Mouse (Mus musculus): ENCODE measurements at regions not wholly inside any gene's neighbourhood (a gene's known extent, or its start where the extent isn't known, plus 50 kb on each side); places are given as distances from the start of the nearest gene placed in this dataset.

DNA sequence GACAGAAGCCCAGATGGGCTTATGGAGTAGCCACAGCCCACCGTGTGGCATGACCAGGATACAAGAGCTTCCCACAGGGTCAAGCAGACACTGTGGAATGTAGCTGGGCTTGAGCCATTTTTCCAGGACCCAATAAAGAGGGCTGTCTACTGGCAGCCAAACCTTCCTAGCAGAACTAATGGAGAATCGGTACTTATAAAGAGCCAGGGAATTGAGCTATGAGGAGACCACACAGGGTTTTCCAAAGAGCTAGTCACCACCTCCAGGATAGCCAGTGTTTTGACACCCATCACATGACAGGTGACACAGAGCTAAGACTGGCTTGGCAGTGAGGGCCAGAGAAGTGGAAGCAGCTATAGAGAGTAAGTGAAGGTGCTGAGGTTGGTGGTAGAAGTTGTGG lies 149.9 kb downstream of the Map2k4 start:
- DNase-seq (ENCODE audit: low spot score in 2 of 2), result no peak

DNA sequence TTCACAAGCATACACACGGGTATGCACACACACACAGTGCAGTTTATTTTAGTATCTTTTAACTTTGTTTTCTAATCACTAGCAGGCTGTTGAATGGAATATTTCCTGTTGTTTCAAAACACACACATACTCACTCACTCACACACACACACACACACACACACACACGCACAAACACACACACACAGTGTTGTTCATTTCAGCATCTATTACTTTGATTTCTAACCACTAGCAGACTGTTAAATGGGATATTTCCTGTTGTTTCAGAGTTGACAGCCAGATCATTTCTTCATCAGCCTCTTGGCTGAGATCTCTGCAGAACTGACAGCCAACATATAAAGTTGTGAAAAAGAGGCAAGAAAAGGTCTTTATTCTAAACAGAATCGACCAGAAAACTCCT lies 150.9 kb downstream of the Map2k4 start:
- DNase-seq (ENCODE audit: low spot score in 2 of 2), result no peak

GRCm38 (mm10) chr11:65635307-65635706 lies 152.8 kb downstream of the Map2k4 start:
- no peak for DNase-seq (ENCODE audit: low spot score in 2 of 2)

DNA sequence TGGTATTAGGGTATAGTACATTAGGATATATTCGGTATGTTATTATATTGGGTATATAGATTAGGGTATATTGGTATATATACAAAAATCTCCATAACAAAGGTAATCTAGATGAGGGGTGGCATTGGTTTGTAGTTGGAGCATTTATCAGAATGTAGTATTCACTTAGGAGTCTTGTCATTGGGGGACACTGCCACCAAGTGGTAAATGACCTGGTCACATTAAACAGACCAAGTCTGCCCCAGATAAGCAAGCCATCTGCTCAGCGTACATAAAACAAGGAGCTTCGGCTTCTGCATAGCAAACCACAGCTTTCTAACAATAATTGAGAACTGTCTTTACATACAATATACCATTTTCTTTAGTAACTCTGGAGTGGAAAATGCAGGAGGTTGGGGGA lies 156.9 kb downstream of the Map2k4 start:
- no peak for DNase-seq (ENCODE audit: low spot score in 2 of 2)

GRCm38 (mm10) chr11:65630436-65630835 lies 157.7 kb downstream of the Map2k4 start:
- DNase-seq (ENCODE audit: low spot score in 2 of 2), result no peak

GRCm38 (mm10) chr11:65629320-65629719 lies 158.8 kb downstream of the Map2k4 start:
- no peak for DNase-seq (ENCODE audit: low spot score in 2 of 2)

DNA sequence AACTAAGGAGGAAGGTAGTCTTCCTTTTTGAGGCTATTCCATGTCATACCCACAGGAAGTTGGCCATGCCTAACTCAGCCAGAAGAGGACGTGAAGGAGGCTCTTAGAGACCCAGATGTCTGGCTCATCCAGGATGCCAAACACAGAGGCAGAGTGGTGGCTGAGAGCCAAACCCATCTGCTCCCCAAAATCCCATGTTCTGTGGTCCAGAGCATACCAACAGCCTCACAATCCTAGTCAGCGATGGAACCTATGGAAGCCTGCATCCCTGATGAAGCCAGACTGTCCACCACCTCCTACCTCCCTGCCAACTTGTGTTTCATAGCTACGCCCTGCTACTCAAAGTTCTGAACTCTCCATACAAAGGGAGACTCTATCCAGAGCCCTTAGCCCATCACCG lies 169.1 kb downstream of the Map2k4 start:
- no peak for DNase-seq (ENCODE audit: low spot score in 2 of 2)

- DNase-seq (ENCODE audit: low spot score in 2 of 2), result no peak
Observed at GRCm38 (mm10) chr11:65610536-65610935, 177.6 kb downstream of the Map2k4 start.

DNA sequence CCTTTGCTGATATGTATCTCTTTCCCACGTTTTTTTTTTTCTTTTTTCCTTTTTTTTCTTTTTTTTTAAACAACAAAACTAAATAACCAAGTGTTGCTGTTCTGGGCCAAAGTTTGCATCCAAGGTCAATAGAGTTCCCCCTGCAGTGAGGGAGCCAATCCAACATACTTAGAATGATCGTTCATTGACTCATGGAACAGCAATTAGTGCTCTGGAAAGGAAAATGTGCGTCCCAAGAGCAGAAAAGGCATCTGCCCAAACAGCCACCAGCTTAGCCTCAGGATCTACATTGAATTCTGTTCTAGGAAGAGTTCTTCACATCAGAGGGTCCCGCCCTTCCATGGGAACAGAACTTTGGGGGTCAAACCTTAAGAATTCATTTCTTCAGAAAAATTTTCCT lies 179.0 kb downstream of the Map2k4 start:
- no peak for DNase-seq (ENCODE audit: low spot score in 2 of 2)

GRCm38 (mm10) chr11:65597298-65598076 lies 190.6 kb downstream of the Map2k4 start:
- DNase-seq (ENCODE audit: low spot score in 2 of 2), result no peak

DNA sequence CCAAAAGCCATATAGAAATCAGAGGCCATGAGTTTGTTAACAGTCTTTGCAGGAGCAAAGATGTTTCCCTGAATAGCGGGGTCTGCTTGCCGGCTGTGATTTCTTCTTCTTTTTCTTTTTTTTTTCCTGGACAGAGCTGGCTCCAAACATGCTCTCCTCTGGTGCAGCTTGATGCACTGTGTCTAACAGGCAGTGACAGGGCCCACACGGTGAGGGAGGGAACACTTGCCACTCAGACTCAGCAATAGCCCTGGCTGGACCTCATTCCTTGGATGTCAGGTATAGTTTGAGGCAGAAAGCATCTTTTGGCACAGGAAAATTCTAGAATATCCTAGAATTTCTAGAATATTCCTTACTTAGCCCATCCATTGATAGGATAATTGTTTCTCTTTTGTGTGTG lies 199.6 kb downstream of the Map2k4 start:
- no peak for DNase-seq (ENCODE audit: low spot score in 2 of 2)

GRCm38 (mm10) chr11:65567831-65568230 lies 220.3 kb downstream of the Map2k4 start:
- no peak for DNase-seq (ENCODE audit: low spot score in 2 of 2)

GRCm38 (mm10) chr11:65558236-65558635 lies 229.9 kb downstream of the Map2k4 start:
- no peak for DNase-seq (ENCODE audit: low spot score in 2 of 2)

DNA sequence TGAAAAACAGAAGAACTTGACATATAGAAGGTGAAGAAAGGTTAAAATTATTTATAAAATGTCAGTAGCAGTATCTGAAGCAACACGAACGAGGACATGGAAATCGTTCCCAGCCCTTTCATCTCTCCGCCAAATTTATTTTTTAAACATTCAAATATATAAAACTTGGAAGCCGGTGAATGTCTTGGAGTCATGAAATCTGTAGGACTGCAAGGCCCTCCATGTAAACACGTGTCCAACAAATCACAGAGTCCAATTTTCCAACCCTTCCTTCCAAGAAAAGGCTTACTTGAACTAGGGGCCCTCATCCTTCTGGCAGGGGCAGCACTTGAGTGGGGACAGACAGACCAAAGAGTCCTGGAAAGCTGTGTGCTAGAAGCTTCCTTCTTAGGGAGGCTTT lies 237.0 kb downstream of the Map2k4 start:
- no peak for DNase-seq (ENCODE audit: low spot score in 2 of 2)

GRCm38 (mm10) chr11:65544281-65544680 lies 243.8 kb downstream of the Map2k4 start:
- DNase-seq (ENCODE audit: low spot score in 2 of 2), result no peak

GRCm38 (mm10) chr11:65543581-65543980 lies 244.5 kb downstream of the Map2k4 start:
- no peak for DNase-seq (ENCODE audit: low spot score in 2 of 2)

DNA sequence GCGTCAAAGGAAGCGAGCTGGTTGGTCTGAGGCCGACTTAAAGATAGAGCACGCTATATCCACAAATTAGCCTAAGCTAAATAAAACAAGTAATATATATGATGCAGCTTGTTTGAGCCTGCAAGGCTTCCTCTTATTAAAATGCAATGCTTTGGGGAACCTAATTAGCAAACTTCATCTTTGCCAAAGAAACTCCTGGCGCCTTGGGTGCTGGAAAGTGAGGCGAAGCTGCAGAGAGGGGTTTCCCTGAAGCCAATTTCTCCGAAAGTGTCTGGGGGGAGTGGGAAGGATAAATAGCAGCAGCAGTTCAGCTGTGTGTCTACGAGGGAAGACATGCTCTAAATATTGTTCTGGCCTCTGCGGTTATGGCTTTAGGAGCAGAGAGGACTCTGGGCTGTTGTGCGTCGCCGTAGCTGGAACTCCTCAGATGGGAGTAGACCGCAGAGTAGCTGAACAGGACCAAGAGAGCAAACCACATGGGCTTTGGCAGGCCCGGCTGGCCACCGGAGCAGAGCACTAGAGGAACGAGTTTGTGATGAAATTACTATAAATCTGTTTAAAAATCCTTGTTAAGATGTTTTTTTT lies 251.0 kb downstream of the Map2k4 start:
- DNase-seq (ENCODE audit: low spot score in 2 of 2), result no peak

GRCm38 (mm10) chr11:65535726-65536442 lies 252.2 kb downstream of the Map2k4 start:
- no peak for DNase-seq (ENCODE audit: low spot score in 2 of 2)

- DNase-seq (ENCODE audit: low spot score in 2 of 2), result no peak
Observed at GRCm38 (mm10) chr11:65530744-65531143, 257.4 kb downstream of the Map2k4 start.

DNA sequence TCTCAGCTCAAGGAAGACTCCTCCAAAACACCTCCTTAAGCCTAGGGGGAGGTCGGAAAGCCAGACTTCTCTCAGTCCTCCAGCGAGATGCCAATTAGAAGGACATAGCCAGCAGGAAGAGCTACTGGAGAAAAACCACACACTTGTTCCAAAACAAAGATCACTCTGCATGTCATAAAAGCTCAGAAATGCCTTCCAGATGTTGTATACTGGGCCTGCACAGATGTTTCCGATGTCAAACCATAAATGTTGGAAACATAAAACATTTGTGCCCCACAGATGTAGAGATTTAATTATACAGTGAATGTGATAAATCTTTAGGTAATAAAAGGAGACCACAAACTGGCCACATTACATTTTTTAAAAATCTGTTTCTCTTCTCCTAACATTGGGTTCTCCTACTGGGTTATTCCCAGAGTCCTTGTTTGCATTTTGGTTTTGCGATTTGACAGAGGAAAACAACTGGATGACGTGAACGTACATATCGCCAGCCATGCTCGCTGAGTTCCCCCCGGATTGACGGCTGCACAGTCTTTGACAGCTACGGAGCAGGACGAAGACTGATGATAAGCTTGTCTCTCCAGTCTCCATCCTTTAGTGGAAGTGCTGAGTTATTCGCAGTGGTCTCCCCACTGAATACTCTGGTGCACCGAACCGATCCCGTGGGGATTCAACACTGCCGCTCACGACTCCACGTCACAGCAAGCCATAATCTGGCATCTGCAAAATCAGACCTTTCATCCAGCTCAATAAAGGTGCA lies 235.5 kb upstream of the Myocd start:
- DNase-seq (ENCODE audit: low spot score in 2 of 2), result no peak

- no peak for DNase-seq (ENCODE audit: low spot score in 2 of 2)
Observed at GRCm38 (mm10) chr11:65497979-65498378, 228.2 kb upstream of the Myocd start.

DNA sequence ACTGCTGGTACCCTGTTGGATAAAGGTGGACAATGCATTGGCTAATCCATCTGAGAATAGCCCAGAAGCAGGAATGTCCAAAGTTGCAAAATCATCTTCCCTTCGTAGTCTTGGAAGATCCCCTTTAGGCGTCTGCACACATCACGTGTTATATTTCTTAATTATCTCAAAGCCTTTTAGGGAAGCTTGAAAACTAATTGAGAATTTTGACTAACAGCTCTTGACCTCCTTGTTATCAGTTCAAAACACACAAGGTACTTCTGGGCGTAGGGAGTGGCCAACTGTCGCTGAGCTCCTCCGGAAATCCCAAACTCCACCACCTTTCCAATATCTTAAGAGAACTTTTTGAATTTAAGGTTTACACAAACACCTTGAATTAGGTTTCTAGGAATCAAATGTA lies 227.6 kb upstream of the Myocd start:
- DNase-seq (ENCODE audit: low spot score in 2 of 2), result no peak
